Mouse (Mus musculus) liver, postnatal 0 days (tissue): ENCODE data around the gene Pde5a.

ENCODE experiments used
- CTCF ChIP-seq: sonication (generic); IDR thresholded peaks from 2 replicates; pipeline ENCODE4 v1.5.1; 2016; ENCODE audit warnings: antibody characterized with exemption, low read depth
- EP300 ChIP-seq: IDR thresholded peaks from 2 replicates; pipeline ENCODE4 v1.6.1; 2016; ENCODE audit warnings: antibody characterized with exemption, low read depth, mild to moderate bottlenecking

- no peak for TF ChIP-seq EP300
- TF ChIP-seq CTCF, result no peak
Observed at GRCm38 (mm10) chr3:122848410-122849034, 119.8 kb downstream of the Pde5a start.
